Mouse (Mus musculus) liver, embryonic 14.5 days (tissue): Measurements from ENCODE around the gene Snx4.

Experiments used
- CTCF ChIP-seq: IDR thresholded peaks from 2 replicates; pipeline ENCODE4 v1.5.1; 2016; ENCODE audit warnings: antibody characterized with exemption, low read depth, control low read depth
- EP300 ChIP-seq: IDR thresholded peaks from 2 replicates; pipeline ENCODE4 v1.6.1; 2016; ENCODE audit warnings: antibody characterized with exemption, low read depth

- TF ChIP-seq CTCF, result no peak
- TF ChIP-seq EP300, result no peak
These were observed 16.5 kb downstream of the Snx4 start for GRCm38 (mm10) chr16:33267616-33268253.
